Mouse (Mus musculus): ENCODE results near the gene Med31.

DNA sequence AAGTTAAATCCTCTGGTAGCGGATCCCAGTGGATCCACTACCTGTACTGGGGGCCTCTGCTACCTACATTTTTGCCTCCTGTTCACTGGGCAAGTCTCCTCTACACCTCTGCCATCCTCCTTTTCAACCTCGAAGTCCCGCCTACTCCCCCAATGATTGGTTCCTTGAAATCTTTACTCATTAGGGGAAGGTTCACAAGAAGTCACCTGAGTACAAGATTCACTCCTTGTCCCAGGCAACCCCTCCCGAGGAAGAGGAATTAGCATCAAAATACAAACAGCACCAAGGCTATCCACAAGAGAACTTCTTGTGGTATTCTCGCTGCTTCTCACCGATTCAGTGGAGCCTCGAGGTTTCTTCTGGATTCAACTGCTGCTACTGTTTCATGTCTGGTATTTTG is 16.7 kb upstream of the Med31 start:
- TF ChIP-seq POLR2A (IDR thresholded peaks at IDR 0.05; ENCODE audit: insufficient read length, low read depth) (no peak), E2F4 (IDR thresholded peaks at IDR 0.05; ENCODE audit: insufficient read depth) (no peak), USF1 (IDR thresholded peaks at IDR 0.05; ENCODE audit: low read depth) (no peak), MAX (IDR thresholded peaks at IDR 0.05; ENCODE audit: low read depth) (no peak)

All from myocyte (in vitro differentiated cells).